Mouse (Mus musculus): ENCODE results near the gene Slc25a25.

Gene Slc25a25

DNA sequence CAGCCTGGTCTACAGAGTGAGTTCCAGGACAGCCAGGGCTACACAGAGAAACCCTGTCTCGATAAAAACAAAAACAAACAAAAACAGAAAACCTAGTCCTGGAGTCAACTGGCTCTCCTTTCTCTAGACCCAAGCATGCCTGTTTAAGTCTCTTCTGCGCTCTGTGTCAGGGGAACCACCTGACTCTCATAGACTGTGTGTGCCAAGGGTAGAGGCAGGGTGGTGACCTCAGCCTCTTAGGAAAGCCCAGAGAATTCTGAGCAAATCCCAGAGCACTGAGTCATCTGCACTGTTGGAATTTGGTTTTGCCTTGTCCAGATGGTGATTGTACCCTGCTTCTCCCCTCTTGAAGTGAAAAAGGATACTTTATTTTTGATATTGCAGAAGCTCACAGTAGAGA lies 7.1 kb upstream of the Slc25a25 start:
- no peak for DNase-seq

DNA sequence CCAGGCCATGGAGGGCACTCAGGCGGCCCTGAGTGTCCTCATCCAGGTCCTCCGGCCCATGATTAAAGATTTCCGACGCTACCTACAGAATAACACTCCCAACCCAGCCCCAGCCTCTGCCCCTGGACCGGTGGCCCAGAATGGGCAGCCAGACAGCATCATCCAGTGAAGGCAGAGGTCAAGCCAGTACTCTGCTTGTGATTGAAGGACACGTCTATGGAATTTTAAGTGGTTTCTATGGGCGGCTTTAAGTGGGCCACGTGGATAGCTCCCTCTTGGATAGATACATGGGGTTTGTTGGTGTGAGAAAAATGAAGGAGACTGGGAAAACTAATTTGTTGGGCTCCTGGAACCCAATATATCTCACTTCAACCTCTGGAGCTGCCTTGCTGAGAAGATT lies 3.9 kb upstream of the Slc25a25 start:
- no peak for DNase-seq

DNA sequence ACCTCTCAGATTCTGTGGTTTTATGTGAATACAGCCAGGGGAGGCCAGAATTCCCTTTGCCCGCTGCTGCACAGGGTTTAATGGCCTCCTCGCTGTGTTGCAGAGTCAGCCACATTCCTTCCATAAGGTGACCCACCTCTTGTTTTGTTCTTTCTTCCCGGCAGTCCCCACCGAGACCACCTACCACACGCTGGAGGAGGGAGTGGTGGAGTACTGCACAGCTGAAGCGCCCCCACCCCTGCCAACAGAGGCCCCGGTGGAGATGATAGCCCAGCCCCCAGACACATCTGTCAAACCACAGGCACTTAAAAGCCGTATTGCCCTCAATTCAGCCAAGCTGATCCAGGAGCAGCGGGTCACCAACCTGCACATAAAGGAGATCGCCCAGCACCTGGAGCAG lies 3.4 kb upstream of the Slc25a25 start:
- DNase-seq, result no peak

DNA sequence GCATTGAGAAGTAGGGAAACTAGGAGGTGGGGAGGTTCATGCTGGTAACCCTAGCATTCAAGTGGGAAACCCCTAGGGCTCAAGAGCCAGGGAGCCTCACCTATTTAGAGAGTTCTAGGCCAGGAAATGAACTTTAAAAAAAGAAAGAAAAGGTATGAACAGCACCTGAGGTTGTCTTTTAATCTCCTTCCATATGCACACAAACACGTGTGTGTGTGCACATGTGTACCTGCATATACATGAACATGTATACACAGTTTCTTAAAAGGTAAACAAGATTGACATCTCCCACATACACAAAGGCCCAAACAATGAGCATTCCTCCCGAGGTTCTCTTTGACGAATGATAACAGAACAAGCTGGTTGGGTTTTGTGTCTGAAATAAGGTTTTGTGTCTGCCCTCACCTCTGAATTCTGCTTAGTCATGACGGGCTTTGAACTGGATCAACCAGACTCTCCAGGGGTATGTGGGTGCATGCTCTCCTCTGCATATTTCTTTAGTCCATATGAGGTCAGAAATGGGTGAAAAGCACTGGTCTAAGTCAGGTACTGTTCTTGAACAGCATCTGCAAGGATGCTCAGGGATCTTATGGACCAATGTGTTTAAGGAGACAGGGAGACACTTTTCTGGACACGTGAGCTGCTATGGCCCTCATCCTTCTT lies 2.5 kb upstream of the Slc25a25 start:
- DNase-seq, result no peak

DNA sequence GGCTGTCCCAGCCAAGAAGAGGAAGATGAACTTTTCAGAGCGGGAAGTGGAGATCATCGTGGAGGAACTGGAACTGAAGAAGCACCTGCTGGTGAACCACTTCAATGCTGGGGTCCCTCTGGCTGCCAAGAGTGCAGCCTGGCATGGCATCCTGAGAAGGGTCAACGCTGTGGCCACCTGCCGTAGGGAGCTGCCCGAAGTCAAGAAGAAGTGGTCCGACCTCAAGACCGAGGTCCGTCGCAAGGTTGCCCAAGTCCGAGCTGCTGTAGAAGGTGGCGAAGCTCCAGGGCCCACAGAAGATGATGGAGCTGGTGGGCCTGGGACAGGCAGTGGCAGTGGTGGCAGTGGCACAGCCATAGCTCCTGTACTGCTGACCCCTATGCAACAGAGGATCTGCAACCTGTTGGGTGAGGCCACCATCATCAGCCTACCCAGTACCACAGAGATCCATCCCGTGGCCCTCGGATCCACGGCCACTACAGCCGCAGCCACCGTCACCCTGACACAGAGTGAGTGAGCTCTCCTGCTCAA lies 1.3 kb upstream of the Slc25a25 start:
- DNase-seq, result no peak

DNA sequence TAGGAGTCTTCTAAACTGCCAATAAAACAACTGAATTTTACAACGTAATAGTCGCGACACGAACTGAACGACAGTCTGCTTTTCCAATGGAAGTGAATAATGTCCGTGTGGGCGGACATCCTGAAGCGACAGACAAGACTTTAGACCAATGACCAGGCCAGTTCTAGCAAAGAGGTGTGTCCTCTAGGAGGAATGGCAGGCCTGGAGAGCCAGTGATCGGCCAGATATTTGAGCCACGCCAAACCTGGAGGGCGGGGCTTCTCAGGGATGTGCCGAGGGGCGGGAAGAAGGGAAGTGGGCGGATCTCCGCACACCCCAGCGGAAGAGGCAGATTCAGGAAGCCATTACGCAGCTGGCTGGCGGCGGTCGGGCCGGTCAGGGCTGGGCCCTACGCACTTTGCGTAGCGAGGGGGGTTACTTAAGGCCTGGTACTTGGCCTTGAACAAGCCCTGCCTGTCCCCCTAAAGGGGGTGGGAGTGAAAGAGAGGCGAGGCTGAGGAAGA lies 676 bp upstream of the Slc25a25 start:
- DNase-seq, result peak; percentile 95

DNA sequence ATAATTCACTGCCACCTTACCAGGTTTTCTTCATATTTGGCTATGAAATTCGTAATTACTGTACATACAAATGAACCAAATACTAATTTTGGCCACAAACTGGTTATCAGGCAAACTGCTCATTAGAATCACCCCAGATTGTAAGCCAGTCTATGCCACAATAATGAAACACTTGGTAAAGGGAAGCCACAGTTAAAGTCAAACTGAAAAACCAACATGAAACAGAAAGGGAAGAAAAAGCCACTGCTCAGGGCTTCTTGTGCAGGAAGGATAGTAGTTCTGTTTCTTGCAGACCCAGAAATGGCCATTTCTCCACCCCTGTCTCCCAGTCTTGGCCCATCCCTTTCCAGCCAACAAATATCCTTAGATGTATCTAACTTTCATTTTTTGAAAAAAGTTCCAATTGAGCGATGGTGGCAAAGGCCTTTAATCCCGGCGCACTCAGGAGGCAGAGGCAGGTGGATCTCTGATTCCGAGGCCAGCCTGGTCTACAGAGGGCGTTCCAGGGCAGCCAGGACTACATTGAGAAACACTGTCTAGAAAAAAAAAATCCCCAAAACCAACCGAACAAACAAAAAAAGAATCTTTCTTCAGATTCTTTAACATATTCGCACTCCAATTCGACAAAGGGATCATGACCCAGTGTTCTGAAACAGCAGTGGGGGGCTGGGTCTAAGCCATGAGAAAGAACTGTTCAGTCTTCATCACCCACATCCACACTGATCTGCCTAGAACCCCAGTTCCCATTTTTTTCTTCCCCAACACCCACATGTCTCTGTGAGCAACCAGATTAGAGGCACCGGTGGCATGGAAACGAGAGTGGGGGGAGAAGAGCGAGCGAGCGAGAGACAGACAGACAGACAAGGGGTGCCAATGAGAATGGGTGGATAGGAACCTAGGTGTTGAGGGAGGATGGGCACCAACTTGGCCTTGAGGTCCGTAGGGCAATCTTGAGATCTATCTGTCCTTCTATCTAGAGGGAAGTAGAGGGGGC lies 1.2 kb downstream of the Slc25a25 start, which contains the start of gene Naif1:
Gene Naif1 (plus strand): TSS at position 697 of the 994 bp plus-strand sequence.
- DNase-seq, result no peak

DNA sequence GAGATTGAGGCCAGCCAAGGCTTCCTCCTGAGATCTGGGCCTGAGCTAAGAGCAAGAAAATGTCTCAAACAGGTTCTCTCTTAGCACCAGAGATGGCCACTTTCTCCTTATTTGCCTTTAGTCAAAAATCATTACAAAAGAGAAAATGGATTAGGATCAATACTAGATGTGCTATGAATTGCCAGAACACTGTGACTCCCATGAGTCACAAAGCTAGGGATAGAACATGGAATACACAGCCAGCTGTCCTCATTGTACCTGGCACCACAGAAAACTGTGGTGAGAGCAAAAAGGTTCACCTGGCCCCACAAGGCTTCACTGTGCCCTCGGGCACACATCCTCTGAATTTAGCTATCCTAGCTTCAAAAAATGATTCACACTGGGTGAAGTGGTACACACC lies 2.8 kb downstream of the Slc25a25 start:
- DNase-seq, result no peak

DNA sequence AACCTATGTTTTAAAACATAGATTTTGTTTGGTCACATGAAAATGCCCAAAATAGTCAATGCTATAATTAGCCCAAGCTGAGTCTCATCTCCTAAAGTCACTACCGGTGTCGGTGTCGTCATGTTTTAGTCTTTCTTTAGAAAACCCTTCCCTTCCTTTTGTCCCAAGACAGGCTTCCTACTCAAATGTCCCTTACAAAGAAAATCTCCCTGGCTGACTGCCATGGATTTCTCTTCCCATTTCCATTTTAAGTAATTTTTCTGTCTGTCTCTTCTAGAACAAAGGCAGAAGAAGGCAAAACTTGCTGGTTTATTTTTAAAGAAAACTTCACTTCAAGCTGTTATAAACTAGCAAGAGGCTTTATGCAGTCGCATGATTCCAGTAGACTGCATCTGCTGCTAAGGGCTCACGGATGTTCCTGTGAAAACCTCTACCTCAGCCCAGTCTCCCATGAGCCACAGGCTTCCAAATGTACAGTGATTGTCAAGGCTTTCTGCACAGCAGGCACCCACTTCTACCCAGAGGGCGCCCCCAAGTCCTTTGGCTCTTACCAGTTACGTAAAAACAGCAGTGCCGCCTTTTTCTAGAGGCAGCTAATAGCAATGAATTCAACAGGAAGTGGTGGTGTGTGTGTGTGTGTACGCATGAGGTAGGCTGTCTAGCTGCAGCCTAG lies 3.8 kb downstream of the Slc25a25 start:
- no peak for DNase-seq

DNA sequence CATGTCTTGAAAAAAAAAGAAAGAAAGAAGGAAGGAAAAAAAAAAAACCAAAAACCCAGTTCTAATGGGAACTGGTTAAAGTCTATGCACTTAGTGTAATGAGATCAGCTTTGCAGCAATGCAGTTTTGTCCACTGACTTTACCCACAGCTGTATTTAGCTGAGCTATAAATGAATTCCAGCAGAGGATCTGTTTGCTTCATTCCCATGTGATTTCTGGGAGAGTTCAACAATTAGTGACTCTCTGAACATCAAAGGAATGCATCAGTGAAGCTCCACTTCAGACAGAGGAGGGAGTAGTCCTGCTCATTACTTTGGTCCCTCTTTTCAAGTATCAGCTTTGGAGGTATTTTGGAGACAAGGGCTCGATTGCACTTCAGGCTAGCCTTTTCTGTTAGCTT lies 5.7 kb downstream of the Slc25a25 start:
- no peak for DNase-seq

DNA sequence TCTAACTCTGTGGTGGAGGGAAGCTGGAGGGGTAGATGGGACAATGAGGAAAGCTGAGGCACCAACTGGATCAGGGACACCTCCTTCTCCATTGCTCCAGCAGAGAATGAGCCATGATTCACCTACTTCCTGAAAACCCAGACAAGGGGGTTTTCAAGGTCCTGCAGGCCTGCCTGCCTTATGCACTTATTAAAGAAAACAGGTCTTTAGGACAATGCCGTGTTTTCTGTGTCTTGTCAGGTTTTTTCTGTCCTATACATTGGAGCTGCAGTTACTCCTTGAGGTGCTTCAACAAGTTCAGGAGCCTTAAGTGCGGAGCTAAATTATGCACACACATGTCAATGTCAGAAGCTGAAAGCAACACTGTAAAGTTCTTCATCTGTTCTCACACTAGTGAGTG lies 9.7 kb downstream of the Slc25a25 start:
- DNase-seq, result no peak

DNA sequence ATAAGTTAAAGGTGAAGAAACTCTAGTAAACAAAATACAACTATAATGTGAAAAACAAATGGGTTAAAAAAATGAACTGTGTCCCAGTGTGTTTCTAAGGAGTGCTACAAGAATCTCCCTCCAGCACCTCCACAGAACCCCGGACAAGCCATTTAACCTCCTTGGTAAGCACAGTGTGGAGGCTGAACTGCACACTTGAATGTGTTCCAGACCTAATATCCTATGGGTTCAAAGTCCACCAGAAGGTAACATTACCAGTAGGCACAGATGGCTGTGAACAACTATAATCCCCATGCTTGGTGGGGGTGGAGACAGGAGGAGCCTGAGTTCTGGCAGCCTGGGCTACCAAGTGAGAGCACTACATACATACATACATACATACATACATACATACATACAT lies 10.6 kb downstream of the Slc25a25 start:
- no peak for DNase-seq

DNA sequence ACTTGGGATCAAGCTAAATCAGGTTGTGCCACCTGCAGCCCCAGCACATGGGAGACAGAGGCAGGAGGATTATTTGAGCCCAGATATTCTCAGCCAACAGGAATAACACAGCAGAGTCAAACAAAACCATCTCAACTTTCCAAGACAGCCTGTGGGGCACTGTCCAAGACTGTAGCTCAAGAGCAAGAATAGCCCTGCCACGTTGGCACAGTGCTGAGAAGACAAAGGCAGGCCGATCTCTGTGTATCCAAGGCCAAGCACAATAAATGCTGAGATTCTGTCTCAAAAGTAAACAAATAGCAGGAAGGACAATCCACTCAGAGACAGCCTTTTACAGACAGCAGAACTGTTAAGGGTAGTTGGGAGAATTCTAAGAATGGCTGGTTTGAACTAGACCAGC lies 11.1 kb downstream of the Slc25a25 start:
- DNase-seq, result no peak

DNA sequence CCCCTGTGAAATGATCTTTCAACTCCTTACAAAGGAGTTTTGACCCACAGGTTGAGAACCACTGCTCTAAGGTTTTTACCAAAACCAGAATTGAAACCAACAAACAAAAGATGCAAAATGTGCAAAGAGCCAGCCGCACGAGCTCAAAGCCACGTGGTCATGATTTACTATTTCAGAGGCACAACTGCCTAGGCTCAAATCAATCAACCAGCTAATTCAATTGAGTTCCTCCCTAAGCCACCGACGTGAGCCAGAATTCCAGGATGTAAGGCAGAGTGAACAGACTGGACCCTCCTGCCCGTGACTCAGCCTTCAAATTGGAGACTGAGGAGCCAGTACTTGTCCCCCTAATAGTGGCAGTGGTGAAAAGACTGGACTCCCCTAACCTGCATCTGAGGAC lies 12.1 kb downstream of the Slc25a25 start:
- no peak for DNase-seq

DNA sequence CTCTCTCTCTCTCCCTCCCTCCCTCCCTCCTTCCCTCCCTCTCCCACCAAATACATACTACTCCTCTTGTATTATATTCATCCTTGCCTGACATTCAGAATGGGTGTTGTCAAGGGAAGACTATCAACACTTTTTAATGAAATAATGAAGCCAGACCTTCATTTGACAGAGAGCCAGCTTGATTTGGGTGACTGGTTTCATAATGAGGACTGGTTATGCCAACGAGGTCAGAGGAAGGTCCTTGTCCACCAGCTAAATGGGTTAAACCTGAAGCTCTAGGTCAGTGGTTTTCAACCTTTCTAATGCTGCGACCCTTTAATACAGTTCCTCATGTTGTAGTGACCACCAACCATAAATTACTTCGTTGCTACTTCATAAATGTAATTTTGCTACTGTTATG lies 12.5 kb downstream of the Slc25a25 start:
- DNase-seq, result no peak

DNA sequence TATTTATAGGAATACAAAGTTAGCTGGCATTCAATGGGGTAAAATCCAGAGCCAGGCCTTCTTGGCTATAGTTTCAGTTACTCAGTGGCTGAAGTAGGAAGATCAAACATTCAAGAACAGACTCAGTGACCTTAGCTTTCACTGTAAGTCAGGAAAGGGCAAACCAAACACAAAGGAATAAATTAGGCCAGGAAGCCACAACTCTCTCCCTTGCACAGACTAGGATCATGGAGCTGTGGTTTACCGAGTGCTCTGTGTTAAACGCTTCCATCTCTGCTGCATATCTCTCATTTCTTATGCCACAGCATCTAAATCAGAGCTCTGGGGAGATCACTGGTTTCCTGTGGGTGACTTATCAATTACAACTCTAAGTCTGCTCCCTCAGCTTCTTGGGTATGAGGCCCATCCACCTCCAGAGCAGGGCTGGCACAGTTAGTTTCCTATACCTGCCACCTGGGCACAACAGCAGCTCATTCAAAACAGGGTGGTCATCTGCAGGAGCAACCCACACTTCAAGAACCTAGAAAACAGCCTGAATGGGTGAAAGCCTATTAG lies 13.6 kb downstream of the Slc25a25 start:
- no peak for DNase-seq

DNA sequence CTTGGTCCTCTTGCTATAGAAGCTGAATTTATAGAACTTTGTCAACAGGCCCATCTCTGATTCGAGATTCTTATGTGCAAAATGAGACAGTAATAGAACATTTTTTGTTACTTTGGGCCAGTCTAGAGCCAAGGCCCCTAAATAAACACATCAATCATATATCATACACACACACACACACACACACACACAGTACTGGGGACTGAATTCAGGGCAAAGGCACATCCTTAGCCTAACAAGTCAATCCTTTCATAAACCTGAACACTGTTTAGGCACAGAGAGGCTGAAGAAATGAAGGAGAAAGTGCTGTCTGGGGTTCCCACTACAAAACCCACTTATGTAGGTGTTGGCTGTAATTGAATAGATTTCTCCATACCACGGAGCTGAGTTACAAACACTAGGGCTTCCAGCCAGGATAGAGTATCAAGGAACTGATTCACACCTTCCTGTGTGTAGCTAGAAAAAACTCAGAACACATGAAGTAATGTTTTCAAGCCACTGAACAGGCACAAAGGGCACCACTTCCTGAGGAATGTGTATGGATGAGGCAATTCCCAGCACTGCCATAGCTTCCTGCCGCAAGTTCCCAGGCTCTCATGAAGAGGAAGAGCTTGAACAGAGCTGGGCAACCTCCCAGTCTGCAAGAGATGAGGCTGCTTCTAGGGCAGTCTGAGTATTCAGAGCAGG lies 14.4 kb downstream of the Slc25a25 start:
- DNase-seq, result no peak

DNA sequence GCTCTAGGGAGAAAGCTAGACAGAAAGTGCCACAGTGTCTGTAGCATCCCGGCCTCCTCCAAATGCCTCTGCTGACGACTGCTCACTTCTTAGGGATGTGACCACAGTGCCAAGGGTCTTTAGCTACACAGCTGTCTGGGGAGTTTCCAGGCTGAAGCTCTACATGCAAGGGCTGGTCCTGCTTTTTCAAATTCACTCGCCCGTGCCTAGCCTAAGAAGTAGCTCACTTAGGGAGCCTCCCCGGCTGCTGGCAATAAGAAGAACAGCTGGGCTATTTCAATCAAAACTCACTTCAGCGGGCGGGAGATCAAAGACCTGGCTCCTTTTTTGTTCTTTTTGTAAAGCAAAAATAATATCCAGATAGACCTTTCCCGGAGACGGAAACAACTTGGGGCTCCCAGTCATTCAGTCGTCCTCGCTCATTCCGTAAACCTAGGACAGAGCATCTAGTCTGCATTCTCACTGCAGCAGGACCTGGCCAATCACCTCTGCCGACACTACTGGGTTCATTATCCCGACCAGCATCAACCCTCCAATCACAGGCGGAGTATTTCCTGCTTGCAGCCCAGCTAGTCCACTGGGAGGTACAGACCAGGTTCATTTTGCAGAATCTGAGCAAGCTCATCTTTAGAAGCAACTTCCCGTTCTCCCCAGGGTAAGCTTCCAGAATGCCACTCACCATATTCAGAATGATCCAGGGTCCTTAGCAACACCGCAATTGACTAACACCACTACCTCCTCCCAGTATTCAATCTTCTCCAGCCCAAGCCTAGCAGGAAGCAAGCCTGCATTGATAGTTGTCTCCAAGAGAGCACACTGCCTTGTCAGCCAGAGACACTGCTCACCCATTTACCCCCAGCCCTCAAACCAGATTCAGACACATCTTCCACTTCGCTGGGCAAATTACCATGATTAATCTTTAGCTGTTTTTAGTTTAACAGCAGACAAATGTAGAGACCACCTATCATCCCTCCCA lies 20.3 kb downstream of the Slc25a25 start:
- peak; percentile 75 for DNase-seq

DNA sequence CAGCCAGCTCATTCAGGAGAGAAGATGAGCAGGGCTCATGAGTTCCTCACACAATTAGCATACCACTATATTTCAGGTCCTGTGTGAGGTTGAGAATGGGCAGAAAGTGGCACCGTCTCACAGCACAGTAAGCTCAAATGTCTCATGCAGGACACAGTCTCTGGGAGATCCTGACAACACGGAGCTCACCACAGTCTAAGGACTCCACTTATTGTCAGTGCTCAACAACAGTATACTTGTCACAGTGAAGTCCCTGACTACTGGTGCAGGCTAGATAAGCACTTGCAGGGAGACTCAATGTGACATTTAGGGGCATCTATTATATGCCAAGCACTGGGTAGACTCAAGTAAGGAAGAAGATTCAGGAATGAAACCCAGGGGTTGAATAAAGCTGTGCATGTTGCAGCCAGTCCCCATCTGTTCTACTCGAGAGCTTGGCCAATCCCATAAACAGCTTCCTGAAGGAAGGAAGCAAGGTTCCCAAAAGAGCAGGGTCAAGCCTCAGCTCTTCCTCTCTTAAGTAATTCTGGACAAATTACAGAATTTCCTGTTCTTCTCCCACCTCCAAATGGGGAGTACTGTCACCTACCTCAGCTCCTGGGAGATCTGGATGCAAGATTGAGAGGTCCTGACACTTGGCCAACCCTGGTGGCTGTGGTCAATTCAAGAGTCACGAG lies 21.9 kb downstream of the Slc25a25 start:
- no peak for DNase-seq

DNA sequence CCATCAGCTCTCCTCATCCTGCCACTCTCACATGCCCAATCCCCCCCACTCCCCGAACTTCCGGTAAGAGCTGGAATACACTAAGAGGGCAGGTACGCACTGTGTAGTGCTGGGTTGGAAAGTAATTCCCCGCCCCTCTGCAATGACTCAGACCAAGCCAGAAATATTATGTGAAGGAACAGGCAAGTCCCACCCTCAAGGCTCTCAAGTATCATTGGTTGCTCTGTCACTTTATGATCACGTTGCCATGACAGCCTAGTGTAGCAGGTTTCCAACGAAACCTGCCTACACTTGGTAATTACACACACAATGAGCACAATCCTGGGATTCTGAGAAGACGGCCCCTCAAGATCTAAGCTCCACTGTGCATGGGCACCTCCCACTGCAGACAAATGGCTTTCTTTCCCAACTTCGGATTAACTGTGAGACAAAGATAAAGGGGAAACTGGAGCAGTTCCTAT lies 23.0 kb downstream of the Slc25a25 start:
- no peak for DNase-seq

Data from right cerebral cortex, postnatal 14 days (tissue).